Mouse (Mus musculus): ENCODE data around the gene Diaph3. TPM values are rescaled to one million over a fixed set of nuclear protein-coding genes. Genes with fewer than 3 reads are reported as not detected.

Gene Diaph3
- polyA plus RNA-seq, 1 experiment from 2014 or later, result 11.1 TPM

- H3K9ac ChIP-seq, result no peak overlapping the region
- 41% methylated on average over 11 of the region's 11 CpGs for WGBS
- H3K4me2 ChIP-seq, result no peak overlapping the region
- no peaks in the 10 kb centered on the region for H3K27me3 ChIP-seq
- no peak overlapping the region for H3K4me3 ChIP-seq
- H3K9me3 ChIP-seq (replicated peaks), result no peaks in the 10 kb centered on the region
- no peak for ATAC-seq (replicated peaks; ENCODE audit: insufficient number of reproducible peaks, insufficient read depth, low FRiP score, low read depth)
- H3K36me3 ChIP-seq, result no peaks in the 10 kb centered on the region
- no peaks in the 10 kb centered on the region for H3K4me1 ChIP-seq (replicated peaks)
- H3K27ac ChIP-seq, result no peak overlapping the region
Measured at GRCm38 (mm10) chr14:86684585-86685503, 456.2 kb downstream of the Diaph3 start.

GRCm38 (mm10) chr14:86681951-86682350 is 459.1 kb downstream of the Diaph3 start:
- Histone ChIP-seq H3K36me3 (no peaks in the 10 kb centered on the region), H3K27ac (no peak overlapping the region), H3K4me3 (no peak overlapping the region), H3K4me1 (replicated peaks) (no peaks in the 10 kb centered on the region), H3K9ac (no peak overlapping the region), H3K9me3 (replicated peaks) (no peaks in the 10 kb centered on the region), H3K27me3 (no peaks in the 10 kb centered on the region), H3K4me2 (no peak overlapping the region)
- ATAC-seq (replicated peaks; ENCODE audit: insufficient number of reproducible peaks, insufficient read depth, low FRiP score, low read depth), result no peak

- Histone ChIP-seq H3K27me3 (no peaks in the 10 kb centered on the region), H3K9me3 (replicated peaks) (no peaks in the 10 kb centered on the region), H3K27ac (no peak overlapping the region), H3K4me3 (no peak overlapping the region), H3K36me3 (no peaks in the 10 kb centered on the region), H3K9ac (no peak overlapping the region), H3K4me2 (no peak overlapping the region), H3K4me1 (replicated peaks) (no peaks in the 10 kb centered on the region)
- no peak for ATAC-seq (replicated peaks; ENCODE audit: insufficient number of reproducible peaks, insufficient read depth, low FRiP score, low read depth)
- WGBS, result 92% methylated on average over 3 of the region's 3 CpGs
Measured at GRCm38 (mm10) chr14:86678992-86679391, 462.0 kb downstream of the Diaph3 start.

- no peaks in the 10 kb centered on the region for H3K4me1 ChIP-seq (replicated peaks)
- no peak overlapping the region for H3K4me2 ChIP-seq
- WGBS, result 59% methylated on average over 5 of the region's 5 CpGs
- no peak for ATAC-seq (replicated peaks; ENCODE audit: insufficient number of reproducible peaks, insufficient read depth, low FRiP score, low read depth)
- H3K9ac ChIP-seq, result no peak overlapping the region
- H3K9me3 ChIP-seq (replicated peaks), result no peaks in the 10 kb centered on the region
- H3K36me3 ChIP-seq, result no peaks in the 10 kb centered on the region
- no peaks in the 10 kb centered on the region for H3K27me3 ChIP-seq
- no peak overlapping the region for H3K4me3 ChIP-seq
- no peak overlapping the region for H3K27ac ChIP-seq
Measured at GRCm38 (mm10) chr14:86678179-86678780, 462.8 kb downstream of the Diaph3 start.

- Histone ChIP-seq H3K36me3 (no peaks in the 10 kb centered on the region), H3K4me1 (replicated peaks) (no peaks in the 10 kb centered on the region), H3K9ac (no peak overlapping the region), H3K9me3 (replicated peaks) (no peaks in the 10 kb centered on the region), H3K27me3 (no peaks in the 10 kb centered on the region), H3K4me3 (no peak overlapping the region), H3K4me2 (no peak overlapping the region), H3K27ac (no peak overlapping the region)
- WGBS, result 62% methylated on average over 6 of the region's 6 CpGs
- ATAC-seq (replicated peaks; ENCODE audit: insufficient number of reproducible peaks, insufficient read depth, low FRiP score, low read depth), result no peak
Measured at GRCm38 (mm10) chr14:86677015-86677414, 464.0 kb downstream of the Diaph3 start.

- no peak overlapping the region for H3K27ac ChIP-seq
- no peak overlapping the region for H3K4me2 ChIP-seq
- no peaks in the 10 kb centered on the region for H3K9me3 ChIP-seq (replicated peaks)
- no peak overlapping the region for H3K9ac ChIP-seq
- H3K4me1 ChIP-seq (replicated peaks), result no peaks in the 10 kb centered on the region
- H3K36me3 ChIP-seq, result no peaks in the 10 kb centered on the region; the same call in 1 of the 2 replicates
- 49% methylated on average over 8 of the region's 8 CpGs for WGBS
- H3K27me3 ChIP-seq, result no peaks in the 10 kb centered on the region
- 0 out of 2 replicates have a peak, but pooled peaks have one; percentile 18 for ATAC-seq (replicated peaks; ENCODE audit: insufficient number of reproducible peaks, insufficient read depth, low FRiP score, low read depth)
- H3K4me3 ChIP-seq, result no peak overlapping the region
Measured at GRCm38 (mm10) chr14:86675314-86675713, 465.7 kb downstream of the Diaph3 start.

GRCm38 (mm10) chr14:86662846-86663245 is 478.2 kb downstream of the Diaph3 start:
- WGBS, result 73% methylated on average over 4 of the region's 4 CpGs
- Histone ChIP-seq H3K27ac (no peak overlapping the region), H3K36me3 (no peaks in the 10 kb centered on the region), H3K4me1 (replicated peaks) (no peaks in the 10 kb centered on the region), H3K4me3 (no peak overlapping the region), H3K4me2 (no peak overlapping the region), H3K9me3 (replicated peaks) (no peaks in the 10 kb centered on the region), H3K27me3 (no peaks in the 10 kb centered on the region), H3K9ac (no peak overlapping the region)
- no peak for ATAC-seq (replicated peaks; ENCODE audit: insufficient number of reproducible peaks, insufficient read depth, low FRiP score, low read depth)

GRCm38 (mm10) chr14:86660556-86660955 is 480.5 kb downstream of the Diaph3 start:
- H3K9me3 ChIP-seq (replicated peaks), result no peaks in the 10 kb centered on the region
- H3K36me3 ChIP-seq, result no peaks in the 10 kb centered on the region
- H3K27ac ChIP-seq, result no peak overlapping the region
- WGBS, result 95% methylated on average over 3 of the region's 3 CpGs
- H3K4me3 ChIP-seq, result no peak overlapping the region
- H3K4me1 ChIP-seq (replicated peaks), result no peaks in the 10 kb centered on the region
- no peaks in the 10 kb centered on the region for H3K27me3 ChIP-seq
- no peak for ATAC-seq (replicated peaks; ENCODE audit: insufficient number of reproducible peaks, insufficient read depth, low FRiP score, low read depth)
- no peak overlapping the region for H3K9ac ChIP-seq
- no peak overlapping the region for H3K4me2 ChIP-seq

GRCm38 (mm10) chr14:86656262-86656661 is 484.8 kb downstream of the Diaph3 start:
- Histone ChIP-seq H3K4me2 (no peak overlapping the region), H3K27ac (no peak overlapping the region), H3K9ac (no peak overlapping the region), H3K4me3 (no peak overlapping the region), H3K36me3 (no peaks in the 10 kb centered on the region), H3K27me3 (no peaks in the 10 kb centered on the region), H3K4me1 (replicated peaks) (no peaks in the 10 kb centered on the region), H3K9me3 (replicated peaks) (no peaks in the 10 kb centered on the region)
- ATAC-seq (replicated peaks; ENCODE audit: insufficient number of reproducible peaks, insufficient read depth, low FRiP score, low read depth), result no peak
- WGBS, result 45% methylated on average over 5 of the region's 5 CpGs

GRCm38 (mm10) chr14:86646499-86647120 is 494.4 kb downstream of the Diaph3 start:
- Histone ChIP-seq H3K4me3 (no peak overlapping the region), H3K4me2 (no peak overlapping the region), H3K4me1 (replicated peaks) (no peaks in the 10 kb centered on the region)

GRCm38 (mm10) chr14:86642831-86643241 is 498.2 kb downstream of the Diaph3 start:
- Histone ChIP-seq H3K9me3 (replicated peaks) (no peaks in the 10 kb centered on the region), H3K9ac (no peak overlapping the region), H3K4me3 (no peak overlapping the region), H3K36me3 (no peaks in the 10 kb centered on the region), H3K4me2 (no peak overlapping the region), H3K4me1 (replicated peaks) (no peaks in the 10 kb centered on the region), H3K27me3 (no peaks in the 10 kb centered on the region), H3K27ac (no peak overlapping the region)
- WGBS, result 90% methylated on average over 7 of the region's 7 CpGs
- ATAC-seq (replicated peaks; ENCODE audit: insufficient number of reproducible peaks, insufficient read depth, low FRiP score, low read depth), result no peak

More at GRCm38 (mm10) chr14:86646499-86647120, 494.4 kb downstream of the Diaph3 start:
- H3K9me3 ChIP-seq (replicated peaks), result no peaks in the 10 kb centered on the region
- H3K27ac ChIP-seq, result no peak overlapping the region
- no peaks in the 10 kb centered on the region for H3K27me3 ChIP-seq
- H3K9ac ChIP-seq, result no peak overlapping the region
- 77% methylated on average over 7 of the region's 7 CpGs for whole genome bisulfite sequencing
- no peaks in the 10 kb centered on the region for H3K36me3 ChIP-seq
- ATAC-seq (replicated peaks; ENCODE audit: insufficient number of reproducible peaks, insufficient read depth, low FRiP score, low read depth), result no peak
